Mouse (Mus musculus) erythroblast, adult 5-6 weeks (primary cell): ENCODE results near the gene Amigo2. TPM values are rescaled to one million over a fixed set of nuclear protein-coding genes. Genes with fewer than 3 reads are reported as not detected.
"Not testable (repeated sequence)": the region's sequence is repeated elsewhere in the genome, so short reads cannot be mapped to it uniquely, and the experiment has no call there.

ENCODE experiments used
- ATAC-seq: replicated peaks from 2 replicates; pipeline ENCODE4 v1.8.0; 2016; ENCODE audit warnings: moderate number of reproducible peaks, mild to moderate bottlenecking, moderate TSS enrichment, inconsistent platforms; ENCODE audit not compliant: poor library complexity, low FRiP score, severe bottlenecking
- total RNA-seq, 2 experiments: library from RNA; stranded (forward) in 1 of 2; stranded (reverse) in 1 of 2; fragments of 150-400 nt in 1 of 2; fragments of 200-764, 138-1000 nt in 1 of 2; gene quantifications; 2 replicates each; pipeline versions ENCODE4 v1.2.3 to v1.2.4; 2015 to 2017; ENCODE audit warnings: low replicate concordance in 2 of 2

Amigo2 gene
- total RNA-seq, 2 experiments from 2014 or later = 0.85 TPM; not detected in 1

DNA sequence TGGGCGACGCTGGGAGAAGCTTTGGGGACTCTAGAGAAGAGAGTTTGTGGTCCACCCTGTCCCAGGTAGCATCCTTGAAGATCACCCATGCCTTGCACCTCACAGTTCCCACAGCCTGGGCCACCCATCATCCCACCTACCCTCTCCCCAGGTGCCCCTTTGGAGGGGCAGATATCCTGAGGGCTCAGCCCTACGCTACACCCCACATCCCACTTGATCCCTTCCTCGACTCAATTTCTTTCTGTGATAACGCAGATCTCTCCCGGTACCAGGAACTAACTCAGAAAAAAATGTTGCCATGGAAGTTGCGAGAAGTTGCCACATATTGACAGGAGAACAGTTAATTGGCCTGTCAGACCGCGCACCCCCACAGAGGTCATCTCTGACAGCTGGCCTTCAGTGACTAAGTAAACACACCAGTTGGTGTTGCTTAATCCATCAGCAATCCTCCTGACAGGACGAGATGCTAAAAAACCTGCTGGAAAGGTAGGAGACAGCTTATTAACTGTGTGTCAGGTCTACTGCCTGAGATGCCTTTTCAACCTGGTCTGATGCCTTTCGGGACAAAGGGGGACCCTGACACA, 17.5 kb downstream of the Amigo2 start:
- ATAC-seq = no peak

DNA sequence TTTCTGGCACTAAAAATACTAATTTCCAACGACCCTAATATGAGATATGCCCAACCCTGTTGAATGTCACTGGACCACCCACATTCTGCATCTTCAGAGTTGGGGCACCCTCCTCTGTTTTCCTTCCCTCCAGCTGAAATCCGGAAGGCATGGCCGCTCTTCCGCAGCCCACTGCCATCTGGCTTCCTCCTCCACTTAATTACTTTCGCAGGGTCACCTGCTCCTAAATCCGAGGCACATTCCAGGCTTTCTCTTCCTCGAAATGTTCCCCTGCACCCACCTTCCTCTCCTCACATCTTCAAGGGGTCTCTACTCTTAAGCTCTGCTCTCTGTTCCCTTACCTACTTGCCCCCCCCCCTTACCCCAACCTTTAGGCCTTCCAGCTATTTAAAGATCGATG, 23.1 kb downstream of the Amigo2 start:
- no peak for ATAC-seq

DNA sequence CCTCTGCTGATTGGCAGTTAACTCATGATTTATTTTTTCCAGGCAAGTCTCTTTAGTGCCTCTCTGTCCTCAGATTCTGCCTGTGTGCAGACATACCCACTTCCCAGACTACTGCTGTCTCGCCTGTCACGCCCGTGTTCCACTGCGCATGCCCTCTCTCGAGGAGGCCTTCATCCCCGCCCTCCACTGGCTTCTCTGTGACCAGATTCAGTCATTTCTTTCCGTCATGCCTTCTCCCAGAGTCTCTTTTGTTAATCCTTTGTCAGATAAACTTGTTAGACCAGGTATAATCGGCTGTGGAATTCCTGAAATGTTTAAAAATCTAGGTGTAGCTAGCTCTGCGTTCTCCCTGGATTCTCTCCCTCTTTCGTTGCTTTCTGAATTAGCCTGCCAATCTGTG, 23.7 kb downstream of the Amigo2 start:
- ATAC-seq = no peak

DNA sequence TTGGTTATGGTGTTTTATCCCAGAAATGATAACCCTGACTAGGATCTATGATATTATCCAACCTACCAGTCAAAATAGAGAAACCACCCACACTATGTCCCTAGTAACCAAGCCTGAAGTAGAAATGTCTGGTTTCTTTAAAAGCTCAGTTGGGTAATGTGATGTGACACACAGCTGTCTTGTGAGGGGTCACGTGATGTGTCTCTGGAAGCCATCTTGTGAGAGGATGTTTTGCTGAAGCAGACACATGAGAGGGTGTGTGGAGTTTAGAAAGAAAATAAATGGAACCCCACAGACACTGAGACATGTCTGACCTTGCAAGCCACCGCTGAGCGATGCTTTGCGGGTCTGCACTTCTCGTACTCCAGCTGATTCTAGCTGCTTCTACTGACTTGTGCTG, 30.2 kb downstream of the Amigo2 start:
- ATAC-seq = no peak

DNA sequence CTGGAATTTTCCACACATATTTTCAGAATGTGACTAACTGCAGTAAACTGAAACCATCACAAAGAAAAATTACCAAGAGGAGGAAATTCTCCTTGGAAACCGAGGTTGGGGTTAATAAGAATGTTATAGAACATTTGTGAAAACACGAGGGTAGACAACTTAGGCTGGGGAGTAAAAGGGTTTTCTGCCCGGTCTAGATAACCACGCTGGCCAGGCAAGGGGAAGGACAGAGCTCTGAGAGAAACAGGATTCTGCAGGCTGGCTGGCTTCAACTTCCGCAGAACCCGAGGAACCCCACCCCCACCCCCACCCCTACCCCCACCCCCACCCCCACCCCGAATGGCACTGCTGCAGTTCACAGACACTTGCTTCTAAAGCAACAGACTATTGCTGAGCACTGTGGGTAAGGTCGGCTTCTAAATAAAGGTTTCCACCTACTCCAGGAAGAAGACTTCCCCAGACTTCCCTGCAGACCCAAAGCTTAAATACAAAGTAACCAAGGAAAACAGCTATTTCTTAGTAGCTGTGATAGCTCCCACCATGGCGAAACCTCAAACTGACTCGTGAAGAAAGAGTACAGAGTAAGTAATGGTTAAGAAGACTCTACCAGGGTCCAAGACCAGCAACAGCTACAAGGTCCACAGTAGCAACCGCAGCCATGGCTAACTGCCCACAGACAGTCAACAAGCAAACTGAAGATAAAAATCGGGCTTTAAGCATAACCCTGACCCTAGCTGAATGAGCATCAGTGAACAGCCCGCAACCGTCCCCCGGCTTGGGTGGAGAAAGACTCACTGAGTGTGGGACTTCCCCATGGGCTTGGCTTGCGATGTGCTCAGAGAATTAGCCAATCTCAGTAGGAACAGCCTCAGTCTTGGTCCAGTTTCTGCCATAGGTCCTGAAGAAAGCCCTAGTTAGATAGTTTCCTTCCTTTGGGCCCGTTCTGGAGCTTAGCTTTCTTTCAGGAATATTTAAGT, 34.3 kb downstream of the Amigo2 start:
- ATAC-seq = no peak

DNA sequence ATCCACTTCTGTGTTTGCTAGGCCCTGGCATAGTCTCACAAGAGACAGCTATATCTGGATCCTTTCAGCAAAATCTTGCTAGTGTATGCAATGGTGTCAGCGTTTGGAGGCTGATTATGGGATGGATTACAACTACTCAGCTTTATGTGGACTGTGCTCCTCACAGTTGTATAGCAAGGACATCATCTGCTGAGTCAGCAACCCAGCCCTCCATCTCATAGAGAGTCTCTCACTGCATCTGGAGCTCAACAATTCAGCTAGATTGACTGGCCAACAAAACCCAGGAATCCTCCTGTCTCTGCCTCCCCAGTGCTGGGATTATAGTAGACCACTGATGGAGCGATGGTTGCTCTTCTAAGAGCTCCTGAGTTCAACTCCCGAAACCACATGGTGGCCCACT, 37.3 kb downstream of the Amigo2 start:
- ATAC-seq = not testable (repeated sequence)

DNA sequence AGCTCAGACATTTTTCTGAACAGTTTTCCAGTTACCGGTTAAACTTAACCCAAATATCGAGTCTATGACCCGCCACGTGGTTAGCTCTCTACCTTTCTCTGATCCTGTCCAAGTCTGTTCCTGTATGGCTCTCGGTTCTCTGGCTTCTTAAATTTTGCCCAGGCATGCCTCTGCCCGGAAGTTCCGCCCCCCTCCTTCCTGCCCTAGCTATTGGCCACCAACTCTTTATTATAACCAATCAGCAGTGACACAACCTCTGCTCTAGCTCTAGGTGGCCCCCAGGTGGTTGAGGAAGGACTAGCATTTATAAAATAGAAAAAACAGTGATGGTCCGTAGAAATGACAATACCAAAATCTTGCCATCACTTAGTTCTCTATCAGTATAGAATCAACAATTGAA, 40.6 kb downstream of the Amigo2 start:
- ATAC-seq = no peak

DNA sequence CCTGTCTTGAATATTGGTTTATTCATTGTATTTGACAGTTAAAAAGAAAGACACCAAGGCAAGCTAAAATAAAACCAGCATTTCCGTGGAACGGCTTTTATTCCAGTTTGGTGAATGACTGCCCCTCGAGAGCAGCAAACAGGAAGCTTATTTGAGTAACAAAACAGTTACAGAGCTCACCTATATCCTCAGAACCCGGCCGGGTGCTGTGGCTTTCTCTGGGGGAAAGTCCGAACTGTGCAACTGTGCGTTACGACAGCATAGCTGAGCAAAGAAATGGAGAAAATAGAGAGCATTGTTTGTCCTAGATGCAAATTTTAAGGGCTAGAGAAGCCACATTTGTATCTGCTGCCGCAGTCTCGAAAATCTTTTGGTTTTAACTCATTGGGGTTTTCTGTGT, 41.3 kb downstream of the Amigo2 start:
- no peak for ATAC-seq

DNA sequence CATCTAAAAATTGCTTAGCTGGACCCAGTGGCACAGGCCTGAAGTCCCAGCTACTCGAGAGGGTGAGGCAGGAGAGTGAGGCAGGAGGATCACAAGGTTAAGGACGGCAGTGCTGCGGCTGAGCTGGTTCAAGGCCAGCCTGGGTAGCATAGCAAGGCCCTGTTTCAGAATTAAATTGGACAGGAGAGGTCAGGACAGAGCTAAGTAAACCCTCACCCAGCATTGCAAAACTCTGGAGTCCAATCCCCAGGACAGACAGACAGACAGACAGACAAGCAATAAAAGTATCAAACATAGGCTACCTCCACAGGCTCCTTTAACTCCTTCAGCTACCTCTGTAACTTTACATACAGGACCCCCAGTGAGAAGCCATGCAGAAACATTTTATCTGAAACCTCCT, 42.2 kb downstream of the Amigo2 start:
- ATAC-seq = no peak

DNA sequence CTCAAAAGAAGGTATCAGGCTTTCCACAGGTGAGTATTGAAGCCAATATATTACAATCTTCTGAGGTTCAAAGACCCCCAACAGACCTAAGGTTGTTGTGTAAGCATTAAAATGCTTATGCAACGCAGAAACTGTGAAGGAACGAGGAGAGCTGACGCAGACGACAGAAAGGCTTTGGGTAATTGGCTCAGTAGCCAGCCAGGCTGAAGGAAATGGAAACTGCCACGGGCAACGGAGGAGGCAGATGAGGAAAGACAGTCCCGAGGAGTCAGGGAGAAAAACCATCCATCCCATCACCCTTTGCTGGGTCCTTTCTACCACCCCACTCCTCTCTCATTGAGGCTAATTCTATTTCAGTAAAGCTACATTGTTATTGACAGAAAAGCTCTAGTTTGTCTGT, 50.4 kb downstream of the Amigo2 start:
- no peak for ATAC-seq

DNA sequence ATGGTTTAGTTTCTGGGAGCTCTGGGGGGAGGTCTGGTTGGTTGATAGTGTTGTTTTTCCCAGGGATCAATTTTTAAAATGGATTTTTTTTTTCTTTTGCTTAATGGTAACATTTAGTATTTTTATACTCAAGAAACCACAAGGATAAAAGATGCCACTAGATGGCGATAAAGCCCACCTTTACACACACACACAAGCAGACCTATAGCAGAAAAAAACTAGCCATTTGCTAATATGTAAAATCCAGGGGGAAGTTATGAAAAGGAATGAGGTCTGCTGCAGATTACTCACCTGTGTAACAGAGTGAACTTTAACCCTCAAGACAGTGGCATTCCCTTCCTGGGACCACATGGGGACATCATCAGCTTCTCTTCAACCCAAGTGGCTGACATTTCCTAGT, 51.5 kb downstream of the Amigo2 start:
- no peak for ATAC-seq

Other genes with a start within 250 kb of the Amigo2 start
- not detected in 2 replicates for gene Slc38a4, start 191.3 kb downstream of the Amigo2 start, total RNA-seq (2015; ENCODE audit: low replicate concordance)
- not detected in 2 replicates for gene Slc38a4, start 191.3 kb downstream of the Amigo2 start, total RNA-seq (2017; ENCODE audit: low replicate concordance)
- gene Pced1b, start 180 bp downstream of the Amigo2 start, total RNA-seq (2015; ENCODE audit: low replicate concordance) = 11.3 and 19.4 TPM in 2 replicates
- gene Pced1b, start 180 bp downstream of the Amigo2 start, total RNA-seq (2017; ENCODE audit: low replicate concordance) = 6.0 and 17.7 TPM in 2 replicates